Mouse (Mus musculus) CD4-positive, CD25-positive, alpha-beta regulatory T cell, adult 4 months (primary cell): Measurements from ENCODE around the gene Gm43064. TPM values are rescaled to one million over a fixed set of nuclear protein-coding genes. Genes with fewer than 3 reads are reported as not detected.
A peak's percentile ranks its signal among the peaks of the same experiment; 100 is the strongest.

Source experiments
- ATAC-seq: one replicate; pipeline ENCODE4 v1.8.0; 2017
- polyA plus RNA-seq, 2 experiments: library from polyadenylated mRNA; unstranded; fragments of 100-300 nt; shearing (Covaris generic); gene quantifications; one replicate each; pipeline ENCODE4 v1.2.1; 2017

Gene Gm43064
- polyA plus RNA-seq, 2 experiments from 2014 or later, result 0.52 TPM; not detected in 1

- peak; percentile 67 for ATAC-seq
Measured at GRCm38 (mm10) chr3:103857036-103857805, 47.8 kb downstream of the Gm43064 start.

DNA sequence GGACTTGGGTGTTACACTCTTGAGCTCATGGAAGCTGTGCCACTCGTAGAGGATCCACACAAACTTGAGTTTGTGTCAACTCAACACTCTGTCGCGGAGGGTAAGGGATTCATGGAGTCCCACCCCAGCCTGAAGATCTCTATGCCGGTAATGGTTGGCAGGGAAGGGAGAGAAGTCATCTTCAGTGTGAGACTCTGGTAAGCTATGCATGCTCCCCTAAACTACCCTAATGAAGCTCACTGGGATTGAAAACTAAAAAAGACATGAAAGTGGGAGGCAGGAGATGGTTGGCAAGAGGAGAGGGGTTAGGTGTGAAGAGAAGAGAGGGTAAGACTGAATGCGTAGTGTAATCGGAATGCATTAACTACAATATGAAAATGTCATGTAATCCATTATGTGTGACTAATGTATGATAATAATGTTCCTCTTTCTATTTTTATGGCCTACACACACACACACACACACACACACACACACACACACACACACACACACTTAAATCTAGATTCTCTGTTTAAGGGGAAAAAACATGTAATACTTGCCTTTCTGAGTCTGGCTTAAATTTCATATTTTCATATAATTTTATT lies 48.7 kb downstream of the Gm43064 start:
- no peak for ATAC-seq

GRCm38 (mm10) chr3:103858881-103859801 lies 49.8 kb downstream of the Gm43064 start, which contains the start of gene Ptpn22:
Ptpn22 (plus strand) TSS chr3:103859795.
- ATAC-seq, result peak; percentile 16

- peak; percentile 75 for ATAC-seq
Measured at GRCm38 (mm10) chr3:103859851-103860391, 50.5 kb downstream of the Gm43064 start.

DNA sequence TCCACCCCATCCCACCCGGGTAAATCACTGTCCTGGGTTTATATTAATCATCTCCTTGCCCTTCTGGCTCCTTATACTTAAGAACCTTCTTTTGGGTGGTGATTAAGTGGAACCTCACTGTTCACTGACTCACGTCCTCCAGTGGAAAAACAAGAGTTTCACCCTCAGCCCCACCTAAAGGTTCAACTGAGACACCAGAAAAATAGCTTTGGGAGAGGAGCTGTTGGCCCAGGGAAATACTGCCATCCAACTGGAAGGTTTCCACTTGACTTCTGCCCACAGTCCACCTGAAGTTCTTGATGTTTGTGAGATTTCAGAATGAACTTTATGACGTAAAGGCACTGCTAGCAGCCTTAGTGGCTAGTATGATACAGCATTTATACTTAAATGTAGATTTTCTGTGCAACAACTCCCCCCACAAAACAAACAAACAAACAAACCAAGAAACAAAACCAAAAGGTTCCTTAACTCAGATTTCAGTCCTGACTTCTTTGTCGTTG lies 53.4 kb downstream of the Gm43064 start:
- ATAC-seq, result no peak

- no peak for ATAC-seq
Measured at GRCm38 (mm10) chr3:103864200-103864599, 54.8 kb downstream of the Gm43064 start.

GRCm38 (mm10) chr3:103867424-103867971 lies 58.1 kb downstream of the Gm43064 start:
- peak; percentile 47 for ATAC-seq

- ATAC-seq, result peak; percentile 79
Measured at GRCm38 (mm10) chr3:103868008-103868407, 58.6 kb downstream of the Gm43064 start.

DNA sequence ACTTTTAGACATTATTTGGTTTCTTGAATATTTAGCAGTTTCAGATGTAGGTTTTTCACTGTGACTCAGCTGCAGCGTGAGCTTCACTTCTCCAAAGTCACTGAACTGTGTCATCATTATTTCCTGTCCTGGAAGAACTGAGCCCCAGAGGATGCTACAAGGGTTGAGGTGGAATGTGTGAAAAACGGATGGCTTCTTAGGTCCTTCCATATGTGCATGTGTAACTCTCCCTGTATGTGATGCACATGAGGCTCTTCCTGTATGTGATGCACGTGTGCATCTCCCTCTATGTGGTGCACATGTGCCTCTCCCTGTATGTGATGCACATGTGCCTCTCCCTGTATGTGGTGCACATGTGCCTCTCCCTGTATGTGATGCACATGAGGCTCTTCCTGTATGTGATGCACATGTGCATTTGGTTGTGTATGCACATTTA lies 63.3 kb downstream of the Gm43064 start:
- peak; percentile 25 for ATAC-seq

GRCm38 (mm10) chr3:103874329-103874728 lies 65.0 kb downstream of the Gm43064 start:
- ATAC-seq, result no peak

- peak; percentile 63 for ATAC-seq
Measured at GRCm38 (mm10) chr3:103885946-103886345, 76.6 kb downstream of the Gm43064 start.

DNA sequence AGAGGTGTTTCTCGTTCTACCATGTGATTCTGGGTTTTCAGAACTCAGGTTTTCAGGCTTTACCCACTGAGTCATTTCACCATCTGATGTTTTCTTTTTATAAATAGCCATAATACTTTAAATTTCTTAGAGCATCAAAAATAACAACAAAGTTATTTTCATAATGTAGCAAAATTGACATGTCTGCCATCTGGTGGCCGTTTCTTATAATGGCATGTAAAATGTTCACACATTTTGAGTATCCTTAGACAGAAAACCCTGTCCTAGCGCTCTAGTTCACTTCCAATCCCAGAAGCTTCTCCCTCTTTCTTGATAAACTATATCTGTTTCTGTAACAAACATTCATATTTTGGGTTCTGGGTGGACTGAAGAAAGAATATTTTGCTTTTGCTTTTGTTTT lies 78.2 kb downstream of the Gm43064 start:
- peak; percentile 61 for ATAC-seq

Other genes with a start within 250 kb of the Gm43064 start
- gene Syt6, start 234.3 kb upstream of the Gm43064 start, polyA plus RNA-seq, result not detected
- gene Atg4a-ps, start 163.5 kb upstream of the Gm43064 start, polyA plus RNA-seq, result 1 to 10 TPM; 1.2 to 2.4 TPM
- gene Olfml3, start 71.6 kb upstream of the Gm43064 start, polyA plus RNA-seq, result under 1 TPM; 0.34 to 0.78 TPM
- gene Gm10964, start 70.2 kb upstream of the Gm43064 start, polyA plus RNA-seq, result not detected
- gene Hipk1, start 18.0 kb upstream of the Gm43064 start, polyA plus RNA-seq, result 10 to 100 TPM; 25.6 to 29.8 TPM
- 10 to 100 TPM; 17.5 to 19.5 TPM for gene Dclre1b, start 129 bp upstream of the Gm43064 start, polyA plus RNA-seq
- 10 to 100 TPM; 20.6 to 31.7 TPM for gene Ap4b1, start 53 bp upstream of the Gm43064 start, polyA plus RNA-seq
- gene Bcl2l15, start 23.0 kb downstream of the Gm43064 start, polyA plus RNA-seq, result 1 to 10 TPM; 6.2 to 8.6 TPM
- gene Ptpn22, start 50.2 kb downstream of the Gm43064 start, polyA plus RNA-seq, result 100 to 1,000 TPM; 350 to 445 TPM
- gene Rsbn1, start 104.5 kb downstream of the Gm43064 start, polyA plus RNA-seq, result 10 to 100 TPM; 10.5 to 11.2 TPM
- gene Phtf1, start 158.5 kb downstream of the Gm43064 start, polyA plus RNA-seq, result 10 to 100 TPM in 1 of 2 experiments, 1 to 10 TPM in 1; 7.9 to 10.2 TPM